Mouse (Mus musculus) frontal cortex, postnatal 25 days (tissue): ENCODE results near the gene Bcor.
A peak's percentile ranks its signal among the peaks of the same experiment; 100 is the strongest.

Source experiments
- DNase-seq, 2 experiments: peaks; one replicate each; pipeline ENCODE4 v3.0.0; 2022; ENCODE audit warnings: low spot score in 2 of 2

Bcor gene

GRCm38 (mm10) chrX:12127106-12127670, 33.0 kb downstream of the Bcor start:
- no peak for DNase-seq

DNA sequence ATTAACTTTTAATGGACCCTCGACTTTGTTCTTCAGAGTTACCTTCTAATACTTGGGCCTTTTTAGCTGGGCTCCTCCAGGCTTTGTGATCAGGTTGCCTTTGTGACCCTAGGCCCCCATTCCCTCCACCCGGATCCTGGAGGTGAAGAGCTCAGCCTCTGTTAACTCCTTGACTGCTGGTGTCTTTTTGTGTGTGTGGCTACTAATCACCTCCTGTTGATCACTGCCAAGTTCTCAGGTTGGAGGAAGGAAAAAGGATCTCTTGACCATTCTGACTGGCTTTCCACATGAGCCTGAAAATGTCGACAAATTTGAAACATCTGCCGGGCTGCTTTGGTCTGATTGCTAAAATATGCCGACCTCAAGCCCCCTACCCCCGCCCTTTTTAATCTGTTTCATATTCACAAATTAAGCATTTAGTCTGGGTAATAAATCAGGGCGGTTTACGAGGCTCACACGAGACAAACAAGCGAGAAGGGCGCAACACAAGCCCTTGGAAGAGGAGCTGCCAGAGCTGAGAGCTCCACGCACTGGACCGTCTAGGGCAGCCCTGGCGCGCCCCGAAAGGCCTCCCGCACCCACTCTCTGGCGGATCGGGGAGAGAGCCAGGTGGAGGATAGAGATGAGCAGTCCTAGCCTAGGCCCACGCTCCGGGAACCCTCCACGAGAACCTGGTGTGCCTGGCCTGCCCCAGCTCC, 33.6 kb downstream of the Bcor start:
- no peak for DNase-seq

- DNase-seq = no peak
These were observed 35.6 kb downstream of the Bcor start for GRCm38 (mm10) chrX:12124571-12124970.

- no peak for DNase-seq
These were observed 36.5 kb downstream of the Bcor start for GRCm38 (mm10) chrX:12123687-12124087.

- no peak for DNase-seq
These were observed 37.4 kb downstream of the Bcor start for GRCm38 (mm10) chrX:12122594-12123331.

DNA sequence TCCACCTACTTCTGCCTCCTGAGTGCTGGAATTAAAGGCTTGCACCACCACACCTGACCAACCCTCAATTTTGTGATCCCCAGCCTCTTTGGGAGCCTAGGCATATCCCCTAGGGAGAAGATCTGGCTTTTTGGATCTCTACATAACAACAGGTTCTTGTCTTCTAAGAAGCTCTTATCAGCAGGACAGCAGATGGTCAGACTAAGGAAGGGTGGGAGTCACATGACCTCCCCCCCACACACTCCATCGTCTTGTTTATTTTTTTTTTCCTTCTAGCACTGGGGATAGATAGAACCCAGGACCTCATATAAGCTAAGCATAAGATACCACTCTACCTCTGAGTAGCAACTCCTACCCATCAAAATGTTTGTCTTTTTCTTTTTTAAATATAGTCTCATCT, 40.7 kb downstream of the Bcor start:
- no peak for DNase-seq

GRCm38 (mm10) chrX:12116128-12116527, 44.0 kb downstream of the Bcor start:
- DNase-seq = no peak

DNA sequence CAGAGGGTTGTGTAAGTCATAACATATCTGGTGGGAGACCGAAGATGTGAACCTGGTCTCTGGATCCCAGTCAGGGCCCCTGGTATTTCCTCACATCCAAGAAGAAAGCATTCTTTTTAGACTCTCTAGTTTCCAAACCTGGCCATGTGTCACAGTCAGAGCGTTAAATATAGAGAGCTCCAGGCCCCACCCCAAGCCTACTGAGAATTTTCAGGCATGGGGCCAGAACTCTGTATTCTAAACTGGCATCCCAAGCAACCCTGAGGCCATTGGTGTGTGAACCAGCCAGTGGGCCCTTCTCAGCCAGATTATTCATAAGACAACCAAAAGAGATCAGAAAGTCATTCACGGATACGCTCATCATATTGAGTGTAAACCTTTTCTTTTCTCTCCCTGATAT, 48.0 kb downstream of the Bcor start:
- DNase-seq = no peak

GRCm38 (mm10) chrX:12110518-12110917, 49.6 kb downstream of the Bcor start:
- DNase-seq = no peak

GRCm38 (mm10) chrX:12105358-12105757, 54.8 kb downstream of the Bcor start:
- DNase-seq = no peak

- no peak for DNase-seq
These were observed 63.2 kb downstream of the Bcor start for GRCm38 (mm10) chrX:12096783-12097526.

- no peak for DNase-seq
These were observed 66.8 kb downstream of the Bcor start for GRCm38 (mm10) chrX:12093371-12093770.

DNA sequence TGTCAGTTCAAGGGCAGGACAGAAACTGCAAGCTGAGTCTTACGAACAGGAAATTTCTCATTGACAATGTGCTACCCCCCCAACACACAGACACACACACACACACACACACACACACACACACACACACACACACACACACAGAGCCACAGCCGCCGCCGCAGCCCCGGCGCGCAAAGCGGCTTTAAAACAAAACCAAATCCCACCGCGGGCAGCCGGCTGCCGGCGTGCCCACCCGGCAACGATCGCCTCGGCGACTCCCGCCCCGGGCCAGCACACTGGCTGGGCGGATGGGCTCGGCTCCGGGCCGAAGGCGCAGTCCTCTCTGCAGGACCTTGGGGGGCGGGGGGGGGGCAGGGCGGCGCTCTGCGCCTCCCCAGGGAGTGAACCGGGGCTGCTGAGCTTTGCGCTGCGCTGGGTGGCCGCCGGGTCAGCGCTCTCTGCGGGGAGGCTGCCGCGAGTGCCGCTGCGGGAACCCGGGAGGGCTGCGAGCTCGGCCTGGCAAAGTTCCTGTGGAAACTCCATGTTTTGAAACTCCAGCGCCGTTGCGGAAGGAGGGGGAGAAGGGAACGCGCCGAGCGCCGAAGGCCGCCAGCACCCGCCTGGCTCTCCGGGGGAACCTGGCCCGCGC, 68.6 kb downstream of the Bcor start:
- DNase-seq = peak in 1 of 2 experiments; percentile 6

- DNase-seq = peak; percentile 39 to 50
These were observed 69.2 kb downstream of the Bcor start for GRCm38 (mm10) chrX:12090871-12091404.

DNA sequence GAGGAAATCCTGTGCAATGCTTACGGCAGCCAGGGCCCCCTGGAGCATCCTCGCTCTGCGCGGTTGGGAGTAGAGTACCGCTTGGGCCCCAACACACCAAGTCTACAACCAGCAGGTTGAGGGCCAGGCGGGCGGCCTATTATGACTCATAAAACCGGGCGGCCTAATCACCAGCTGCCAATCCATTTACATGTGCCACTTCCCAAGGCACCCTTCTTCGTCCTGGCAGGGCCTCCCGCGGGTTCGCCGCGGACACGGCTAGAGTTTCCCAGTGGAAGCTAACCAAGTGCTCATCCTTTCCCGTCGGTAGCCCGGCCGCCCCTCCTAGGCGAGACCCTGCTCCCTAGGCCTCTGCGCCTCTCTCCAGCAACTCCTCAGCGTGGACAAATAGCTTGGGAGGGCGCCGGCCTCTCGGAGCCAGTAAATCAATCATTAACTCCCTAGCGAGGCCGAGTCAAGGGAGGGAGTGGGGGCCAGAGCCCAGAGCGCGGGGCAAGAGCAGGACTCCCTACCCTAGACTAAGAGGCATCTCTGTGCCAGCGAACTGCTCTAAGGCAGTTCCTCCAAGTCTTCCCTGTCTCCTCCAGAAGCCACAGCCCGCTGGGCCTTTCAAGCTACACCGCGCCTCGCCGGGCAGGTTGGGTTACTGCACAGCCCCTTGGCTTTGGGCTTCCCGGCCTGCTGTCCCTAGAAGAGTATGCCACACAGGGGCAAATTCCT, 69.8 kb downstream of the Bcor start:
- DNase-seq = peak in 1 of 2 experiments; percentile 7

- DNase-seq = peak; percentile 17 to 40
These were observed 70.6 kb downstream of the Bcor start for GRCm38 (mm10) chrX:12089353-12090081.

GRCm38 (mm10) chrX:12089027-12089340, 71.2 kb downstream of the Bcor start:
- no peak for DNase-seq

GRCm38 (mm10) chrX:12088301-12089026, 71.7 kb downstream of the Bcor start:
- peak; percentile 16 to 32 for DNase-seq

DNA sequence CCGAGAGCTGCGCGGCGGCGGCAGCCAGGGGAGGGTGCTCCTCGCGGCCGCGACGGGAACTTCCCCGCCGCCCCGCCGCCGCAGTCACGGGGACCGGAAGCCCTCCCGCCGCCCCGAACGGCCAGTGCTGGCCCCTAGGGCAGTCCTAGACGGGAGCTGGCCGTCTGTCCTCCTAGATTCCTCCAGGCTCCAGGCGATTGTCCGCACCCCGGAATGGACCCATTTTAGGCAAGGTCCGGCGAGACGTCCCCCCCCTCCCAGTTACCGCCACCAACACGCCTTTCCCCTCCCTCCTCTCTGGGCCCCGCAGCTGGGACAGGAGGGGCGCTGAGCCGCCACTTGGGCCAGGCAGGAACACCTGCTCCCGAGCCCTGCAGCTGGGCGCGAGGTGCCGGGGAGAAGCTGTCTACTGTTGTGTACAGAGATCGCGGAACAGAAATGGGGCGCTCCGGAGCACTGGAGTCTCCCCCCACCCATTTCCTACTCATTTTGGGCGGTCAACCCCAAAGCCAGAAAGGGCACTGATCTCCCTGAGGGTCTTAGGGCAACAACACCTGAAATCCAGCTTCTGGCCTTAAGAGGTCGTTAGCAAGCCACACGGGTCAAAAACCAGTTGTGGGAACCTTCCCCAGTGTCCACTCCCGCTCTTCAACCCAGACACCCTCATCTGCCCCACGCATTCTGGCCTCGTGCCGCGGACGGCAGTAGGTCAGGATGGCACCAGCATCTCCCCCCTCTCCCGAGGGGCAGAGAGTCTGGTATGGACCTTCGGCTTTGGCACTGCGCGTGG, 72.4 kb downstream of the Bcor start:
- DNase-seq = no peak
